Mouse (Mus musculus): ENCODE measurements at regions not wholly inside any gene's neighbourhood (a gene's known extent, or its start where the extent isn't known, plus 50 kb on each side); places are given as distances from the start of the nearest gene placed in this dataset.

- no peak for DNase-seq (ENCODE audit: low spot score in 2 of 2)
These were observed 631.8 kb upstream of the Gm21961 start for GRCm38 (mm10) chr15:65646470-65646869.

GRCm38 (mm10) chr15:65639484-65639883 lies 624.8 kb upstream of the Gm21961 start:
- DNase-seq (ENCODE audit: low spot score in 2 of 2), result no peak

- peak; percentile 1 to 5 for DNase-seq (ENCODE audit: low spot score in 2 of 2)
These were observed 622.9 kb upstream of the Gm21961 start for GRCm38 (mm10) chr15:65637520-65638184.

- DNase-seq (ENCODE audit: low spot score in 2 of 2), result no peak
These were observed 617.7 kb upstream of the Gm21961 start for GRCm38 (mm10) chr15:65632440-65632839.

- no peak for DNase-seq (ENCODE audit: low spot score in 2 of 2)
These were observed 615.8 kb upstream of the Gm21961 start for GRCm38 (mm10) chr15:65630476-65630875.

- DNase-seq (ENCODE audit: low spot score in 2 of 2), result no peak
These were observed 578.2 kb upstream of the Gm21961 start for GRCm38 (mm10) chr15:65592718-65593477.

GRCm38 (mm10) chr15:65585566-65585965 lies 570.9 kb upstream of the Gm21961 start:
- DNase-seq (ENCODE audit: low spot score in 2 of 2), result no peak

- DNase-seq (ENCODE audit: low spot score in 2 of 2), result no peak
These were observed 564.6 kb upstream of the Gm21961 start for GRCm38 (mm10) chr15:65579353-65579752.

GRCm38 (mm10) chr15:65567931-65568330 lies 553.2 kb upstream of the Gm21961 start:
- no peak for DNase-seq (ENCODE audit: low spot score in 2 of 2)

GRCm38 (mm10) chr15:65557846-65558835 lies 543.4 kb upstream of the Gm21961 start:
- DNase-seq (ENCODE audit: low spot score in 2 of 2), result no peak

GRCm38 (mm10) chr15:65549046-65549445 lies 534.3 kb upstream of the Gm21961 start:
- no peak for DNase-seq (ENCODE audit: low spot score in 2 of 2)

GRCm38 (mm10) chr15:65535606-65536005 lies 520.9 kb upstream of the Gm21961 start:
- DNase-seq (ENCODE audit: low spot score in 2 of 2), result no peak

- no peak for DNase-seq (ENCODE audit: low spot score in 2 of 2)
These were observed 517.5 kb upstream of the Gm21961 start for GRCm38 (mm10) chr15:65532241-65532640.

GRCm38 (mm10) chr15:65502656-65503055 lies 488.0 kb upstream of the Gm21961 start:
- no peak for DNase-seq (ENCODE audit: low spot score in 2 of 2)

- no peak for DNase-seq (ENCODE audit: low spot score in 2 of 2)
These were observed 464.2 kb upstream of the Gm21961 start for GRCm38 (mm10) chr15:65478940-65479339.

- DNase-seq (ENCODE audit: low spot score in 2 of 2), result no peak
These were observed 440.6 kb upstream of the Gm21961 start for GRCm38 (mm10) chr15:65455203-65455816.

GRCm38 (mm10) chr15:65452258-65453028 lies 437.7 kb upstream of the Gm21961 start:
- DNase-seq (ENCODE audit: low spot score in 2 of 2), result no peak

GRCm38 (mm10) chr15:65419736-65420135 lies 405.0 kb upstream of the Gm21961 start:
- no peak for DNase-seq (ENCODE audit: low spot score in 2 of 2)

Data from urinary bladder, postnatal 36 days (tissue).